Mouse (Mus musculus) urinary bladder, postnatal 14 days (tissue): ENCODE results near the gene Strc.
"Not testable (repeated sequence)": the region's sequence is repeated elsewhere in the genome, so short reads cannot be mapped to it uniquely, and the experiment has no call there.

ENCODE experiments used
- DNase-seq: peaks from one replicate; pipeline ENCODE4 v3.0.0; 2021; ENCODE audit warnings: low spot score

Gene Strc

GRCm38 (mm10) chr2:121386961-121387575 is at the start of gene Strc:
Strc (minus strand) TSS chr2:121387168.
- DNase-seq, result not testable (repeated sequence)

- DNase-seq, result no peak
These were observed 47.9 kb upstream of the Strc start for GRCm38 (mm10) chr2:121434854-121435253.

- no peak for DNase-seq
These were observed 38.9 kb upstream of the Strc start for GRCm38 (mm10) chr2:121425890-121426289.

- DNase-seq, result no peak
These were observed 36.2 kb upstream of the Strc start for GRCm38 (mm10) chr2:121423166-121423565.

GRCm38 (mm10) chr2:121418476-121418875 is 31.5 kb upstream of the Strc start:
- no peak for DNase-seq

GRCm38 (mm10) chr2:121416356-121416755 is 29.4 kb upstream of the Strc start:
- no peak for DNase-seq

- no peak for DNase-seq
These were observed 28.6 kb upstream of the Strc start for GRCm38 (mm10) chr2:121415591-121415990.

GRCm38 (mm10) chr2:121415103-121415502 is 28.1 kb upstream of the Strc start:
- no peak for DNase-seq

- DNase-seq, result peak; percentile 54
These were observed 27.2 kb upstream of the Strc start for GRCm38 (mm10) chr2:121414139-121414685.

GRCm38 (mm10) chr2:121413387-121414042 is 26.5 kb upstream of the Strc start, which contains the start of the genes Pdia3 and Catsper2:
Pdia3 (plus strand) TSS chr2:121413775.
Catsper2 (minus strand) TSS chr2:121413792.
- peak; percentile 96 for DNase-seq

- DNase-seq, result peak; percentile 6
These were observed 25.9 kb upstream of the Strc start for GRCm38 (mm10) chr2:121412843-121413386.

GRCm38 (mm10) chr2:121408160-121408559 is 21.2 kb upstream of the Strc start:
- peak; percentile 14 for DNase-seq

- no peak for DNase-seq
These were observed 16.3 kb upstream of the Strc start for GRCm38 (mm10) chr2:121403296-121403695.

GRCm38 (mm10) chr2:121396624-121397023 is 9.7 kb upstream of the Strc start:
- peak; percentile 86 for DNase-seq

GRCm38 (mm10) chr2:121374766-121375165 is 12.2 kb downstream of the Strc start:
- DNase-seq, result no peak

GRCm38 (mm10) chr2:121372266-121372665 is 14.7 kb downstream of the Strc start:
- no peak for DNase-seq

- no peak for DNase-seq
These were observed 16.0 kb downstream of the Strc start for GRCm38 (mm10) chr2:121370921-121371320.

- no peak for DNase-seq
These were observed 18.1 kb downstream of the Strc start for GRCm38 (mm10) chr2:121368831-121369230.

GRCm38 (mm10) chr2:121363656-121364055 is 23.3 kb downstream of the Strc start:
- DNase-seq, result no peak

GRCm38 (mm10) chr2:121359461-121359860 is 27.5 kb downstream of the Strc start:
- DNase-seq, result no peak

- peak; percentile 80 for DNase-seq
These were observed 28.6 kb downstream of the Strc start for GRCm38 (mm10) chr2:121358381-121358780.

- DNase-seq, result no peak
These were observed 29.0 kb downstream of the Strc start for GRCm38 (mm10) chr2:121357961-121358360.

- peak; percentile 15 for DNase-seq
These were observed 29.5 kb downstream of the Strc start, which contains the start of gene Ckmt1 for GRCm38 (mm10) chr2:121357494-121357893. Ckmt1 (plus strand) TSS chr2:121357714.
